Mouse (Mus musculus) adrenal gland, postnatal 36 days (tissue): Measurements from ENCODE around the gene 4933411K16Rik. TPM values are rescaled to one million over a fixed set of nuclear protein-coding genes. Genes with fewer than 3 reads are reported as not detected.

Experiments
- DNase-seq, 2 experiments: peaks; one replicate each; pipeline ENCODE4 v3.0.0; 2021; ENCODE audit warnings: mixed read lengths in 1 of 2
- long read RNA-seq, 2 experiments: library from polyadenylated mRNA; stranded (forward); transcript quantifications; one replicate each; pipeline ENCODE4 v2.0.0; 2021; ENCODE audit warnings: borderline sequencing depth in 2 of 2
- total RNA-seq, 2 experiments: library from RNA; stranded (reverse); gene quantifications; 2 replicates each; pipeline ENCODE4 v1.2.3; 2021

Gene 4933411K16Rik
- total RNA-seq: under 1 TPM; 0.30 to 0.33 TPM
- long read RNA-seq, experiment 1: 0 reads
- long read RNA-seq, experiment 2: 0 reads

GRCm38 (mm10) chr19:42051948-42052347 is at the start of gene 4933411K16Rik:
Gene 4933411K16Rik, plus strand, starts transcription at chr19:42052248.
- no peak for DNase-seq

- DNase-seq: no peak
These were observed 47.8 kb upstream of the 4933411K16Rik start for GRCm38 (mm10) chr19:42004258-42004657.

GRCm38 (mm10) chr19:42005616-42006015 is 46.4 kb upstream of the 4933411K16Rik start:
- no peak for DNase-seq

- DNase-seq: no peak
These were observed 45.5 kb upstream of the 4933411K16Rik start for GRCm38 (mm10) chr19:42006568-42006967.

GRCm38 (mm10) chr19:42008586-42008985 is 43.5 kb upstream of the 4933411K16Rik start:
- no peak for DNase-seq

- no peak for DNase-seq
These were observed 43.0 kb upstream of the 4933411K16Rik start for GRCm38 (mm10) chr19:42009067-42009466.

GRCm38 (mm10) chr19:42010436-42010835 is 41.6 kb upstream of the 4933411K16Rik start:
- peak; percentile 62 to 73 for DNase-seq

GRCm38 (mm10) chr19:42011123-42011522 is 40.9 kb upstream of the 4933411K16Rik start:
- no peak for DNase-seq

- DNase-seq: no peak
These were observed 37.7 kb upstream of the 4933411K16Rik start for GRCm38 (mm10) chr19:42014231-42014825.

- no peak for DNase-seq
These were observed 37.0 kb upstream of the 4933411K16Rik start for GRCm38 (mm10) chr19:42015001-42015400.

- DNase-seq: no peak
These were observed 35.8 kb upstream of the 4933411K16Rik start for GRCm38 (mm10) chr19:42016251-42016650.

- DNase-seq: peak in 1 of 2 experiments; percentile 33
These were observed 35.2 kb upstream of the 4933411K16Rik start for GRCm38 (mm10) chr19:42016840-42017239.

GRCm38 (mm10) chr19:42017399-42018247 is 34.4 kb upstream of the 4933411K16Rik start:
- peak; percentile 84 to 87 for DNase-seq

- no peak for DNase-seq
These were observed 33.0 kb upstream of the 4933411K16Rik start for GRCm38 (mm10) chr19:42019011-42019522.

GRCm38 (mm10) chr19:42021681-42022541 is 30.1 kb upstream of the 4933411K16Rik start:
- DNase-seq: peak; percentile 62 to 74

GRCm38 (mm10) chr19:42022542-42022848 is 29.6 kb upstream of the 4933411K16Rik start:
- no peak for DNase-seq

GRCm38 (mm10) chr19:42026158-42026557 is 25.9 kb upstream of the 4933411K16Rik start:
- peak; percentile 87 to 88 for DNase-seq

GRCm38 (mm10) chr19:42031112-42031511 is 20.9 kb upstream of the 4933411K16Rik start:
- no peak for DNase-seq

- no peak for DNase-seq
These were observed 18.4 kb upstream of the 4933411K16Rik start for GRCm38 (mm10) chr19:42033611-42034010.

- peak in 1 of 2 experiments; percentile 16 for DNase-seq
These were observed 17.8 kb upstream of the 4933411K16Rik start for GRCm38 (mm10) chr19:42034146-42034775.

GRCm38 (mm10) chr19:42034881-42035455 is 17.1 kb upstream of the 4933411K16Rik start:
- no peak for DNase-seq
